Mouse (Mus musculus) thymus, adult 18-20 months (tissue): ENCODE data around the gene Usp29.
"Not testable (repeated sequence)": the region's sequence is repeated elsewhere in the genome, so short reads cannot be mapped to it uniquely, and the experiment has no call there.

Source experiments
- DNase-seq, 2 experiments: peaks; one replicate each; pipeline ENCODE4 v3.0.0; 2022; ENCODE audit warnings: mixed read lengths in 2 of 2

Usp29 gene

GRCm38 (mm10) chr7:6770286-6770685 is 39.9 kb downstream of the Usp29 start:
- DNase-seq: no peak

GRCm38 (mm10) chr7:6773865-6774413 is 43.6 kb downstream of the Usp29 start:
- not testable (repeated sequence) for DNase-seq

- DNase-seq: no peak
Measured at GRCm38 (mm10) chr7:6776314-6777059, 46.1 kb downstream of the Usp29 start.

- DNase-seq: no peak
Measured at GRCm38 (mm10) chr7:6777107-6777506, 46.7 kb downstream of the Usp29 start.

GRCm38 (mm10) chr7:6777689-6778088 is 47.3 kb downstream of the Usp29 start:
- DNase-seq: no peak

- no peak for DNase-seq
Measured at GRCm38 (mm10) chr7:6779172-6779571, 48.8 kb downstream of the Usp29 start.

GRCm38 (mm10) chr7:6781541-6781940 is 51.2 kb downstream of the Usp29 start:
- no peak for DNase-seq

- no peak for DNase-seq
Measured at GRCm38 (mm10) chr7:6784340-6785073, 54.1 kb downstream of the Usp29 start.

GRCm38 (mm10) chr7:6787000-6787399 is 56.6 kb downstream of the Usp29 start:
- no peak for DNase-seq

- no peak for DNase-seq
Measured at GRCm38 (mm10) chr7:6788101-6788500, 57.7 kb downstream of the Usp29 start.

- DNase-seq: no peak
Measured at GRCm38 (mm10) chr7:6791286-6792065, 61.1 kb downstream of the Usp29 start.

- DNase-seq: no peak
Measured at GRCm38 (mm10) chr7:6793240-6793639, 62.9 kb downstream of the Usp29 start.

GRCm38 (mm10) chr7:6793811-6794210 is 63.4 kb downstream of the Usp29 start:
- DNase-seq: no peak

- no peak for DNase-seq
Measured at GRCm38 (mm10) chr7:6797408-6797807, 67.0 kb downstream of the Usp29 start.

- no peak for DNase-seq
Measured at GRCm38 (mm10) chr7:6799105-6799805, 68.9 kb downstream of the Usp29 start.

- DNase-seq: no peak
Measured at GRCm38 (mm10) chr7:6800586-6801441, 70.4 kb downstream of the Usp29 start.

- DNase-seq: no peak
Measured at GRCm38 (mm10) chr7:6801642-6802041, 71.3 kb downstream of the Usp29 start.

GRCm38 (mm10) chr7:6810556-6810955 is 80.2 kb downstream of the Usp29 start:
- DNase-seq: no peak

- DNase-seq: no peak
Measured at GRCm38 (mm10) chr7:6814971-6815370, 84.6 kb downstream of the Usp29 start.

GRCm38 (mm10) chr7:6816706-6817376 is 86.5 kb downstream of the Usp29 start:
- no peak for DNase-seq

- no peak for DNase-seq
Measured at GRCm38 (mm10) chr7:6820296-6820695, 89.9 kb downstream of the Usp29 start.
